Mouse (Mus musculus): ENCODE data around the gene Olfm4.

Olfm4 gene

GRCm38 (mm10) chr14:80026078-80026477 lies 42.2 kb downstream of the Olfm4 start:
- DNase-seq (ENCODE audit: extremely low read depth, insufficient read length, low spot score): no peak

GRCm38 (mm10) chr14:80029297-80030001 lies 45.6 kb downstream of the Olfm4 start:
- no peak for DNase-seq (ENCODE audit: extremely low read depth, insufficient read length, low spot score)

GRCm38 (mm10) chr14:80039645-80040272 lies 55.9 kb downstream of the Olfm4 start:
- no peak for DNase-seq (ENCODE audit: extremely low read depth, insufficient read length, low spot score)

GRCm38 (mm10) chr14:80046104-80046734 lies 62.3 kb downstream of the Olfm4 start:
- no peak for DNase-seq (ENCODE audit: extremely low read depth, insufficient read length, low spot score)

- no peak for DNase-seq (ENCODE audit: extremely low read depth, insufficient read length, low spot score)
Measured at GRCm38 (mm10) chr14:80047368-80048101, 63.7 kb downstream of the Olfm4 start.

GRCm38 (mm10) chr14:80055725-80056124 lies 71.8 kb downstream of the Olfm4 start:
- DNase-seq (ENCODE audit: extremely low read depth, insufficient read length, low spot score): no peak

- DNase-seq (ENCODE audit: extremely low read depth, insufficient read length, low spot score): no peak
Measured at GRCm38 (mm10) chr14:80061686-80062085, 77.8 kb downstream of the Olfm4 start.

GRCm38 (mm10) chr14:80062896-80063295 lies 79.0 kb downstream of the Olfm4 start:
- no peak for DNase-seq (ENCODE audit: extremely low read depth, insufficient read length, low spot score)

GRCm38 (mm10) chr14:80070580-80070979 lies 86.7 kb downstream of the Olfm4 start:
- DNase-seq (ENCODE audit: extremely low read depth, insufficient read length, low spot score): no peak
